Mouse (Mus musculus) heart, embryonic 12.5 days (tissue): ENCODE results near the gene Mex3a. TPM values are rescaled to one million over a fixed set of nuclear protein-coding genes. Genes with fewer than 3 reads are reported as not detected.

Experiments
- ATAC-seq: fragments of 200-750 bp; cut with Nextera tagmentation; 2 replicates; pipeline ENCODE4 v1.8.0; 2017; ENCODE audit warnings: moderate TSS enrichment, moderate library complexity; ENCODE audit not compliant: insufficient number of reproducible peaks, low FRiP score
- H3K27ac ChIP-seq: fragments of 300-500 bp; sonication (generic); 2 replicates; pipeline ENCODE4 v1.5.1; 2016; ENCODE audit warnings: mild to moderate bottlenecking, moderate library complexity; ENCODE audit not compliant: poor library complexity, severe bottlenecking
- H3K27me3 ChIP-seq: fragments of 300-500 bp; sonication (generic); replicated peaks from 2 replicates; pipeline ENCODE4 v1.6.1; 2016; ENCODE audit warnings: mild to moderate bottlenecking, moderate library complexity
- H3K36me3 ChIP-seq: fragments of 300-500 bp; sonication (generic); 2 replicates; pipeline ENCODE4 v1.6.1; 2016; ENCODE audit warnings: mild to moderate bottlenecking, moderate library complexity
- H3K4me1 ChIP-seq: fragments of 300-500 bp; sonication (generic); replicated peaks from 2 replicates; pipeline ENCODE4 v1.6.1; 2016; ENCODE audit warnings: mild to moderate bottlenecking
- H3K4me2 ChIP-seq: fragments of 300-500 bp; sonication (generic); 2 replicates; pipeline ENCODE4 v1.6.1; 2016; ENCODE audit warnings: mild to moderate bottlenecking, moderate library complexity
- H3K4me3 ChIP-seq: fragments of 300-500 bp; sonication (generic); 2 replicates; pipeline ENCODE4 v1.5.1; 2016; ENCODE audit warnings: mild to moderate bottlenecking
- H3K9ac ChIP-seq: fragments of 300-500 bp; sonication (generic); 2 replicates; pipeline ENCODE4 v1.6.1; 2016; ENCODE audit warnings: mild to moderate bottlenecking, moderate library complexity
- H3K9me3 ChIP-seq: fragments of 300-500 bp; sonication (generic); replicated peaks from 2 replicates; pipeline ENCODE4 v1.6.1; 2016; ENCODE audit warnings: mild to moderate bottlenecking, moderate library complexity
- WGBS: fragments of 180-500 bp; shearing (Covaris S2); methylation state at CpG from one replicate; pipeline ENCODE4 v1.1.7; 2016; 5-methylcytosine and 5-hydroxymethylcytosine counted together
- polyA plus RNA-seq: library from polyadenylated mRNA; unstranded; fragments of >200 nt; fragmentation: Nextera tagmentation; extraction: Ambion mirVana; gene quantifications from 2 replicates; pipeline ENCODE4 v1.2.1, GENCODE M21; 2016

Gene Mex3a
- polyA plus RNA-seq, 1 experiment from 2014 or later, result 11.8 TPM

GRCm38 (mm10) chr3:88551586-88551985, 19.4 kb downstream of the Mex3a start:
- ATAC-seq, result no peak
- H3K4me1 ChIP-seq, result peaks cover 27% of the 10 kb centered on the region
- H3K27ac ChIP-seq, result no peak overlapping the region
- peak overlapping the region; percentile 91 for H3K4me2 ChIP-seq
- H3K9me3 ChIP-seq, result no peaks in the 10 kb centered on the region
- peaks cover 11% of the 10 kb centered on the region for H3K36me3 ChIP-seq
- peak overlapping the region; percentile 84; the same call in 1 of the 2 replicates for H3K4me3 ChIP-seq
- peak overlapping the region; percentile 82; the same call in 1 of the 2 replicates for H3K9ac ChIP-seq
- 83% methylated on average over 4 of the region's 4 CpGs for WGBS
- H3K27me3 ChIP-seq, result no peaks in the 10 kb centered on the region

DNA sequence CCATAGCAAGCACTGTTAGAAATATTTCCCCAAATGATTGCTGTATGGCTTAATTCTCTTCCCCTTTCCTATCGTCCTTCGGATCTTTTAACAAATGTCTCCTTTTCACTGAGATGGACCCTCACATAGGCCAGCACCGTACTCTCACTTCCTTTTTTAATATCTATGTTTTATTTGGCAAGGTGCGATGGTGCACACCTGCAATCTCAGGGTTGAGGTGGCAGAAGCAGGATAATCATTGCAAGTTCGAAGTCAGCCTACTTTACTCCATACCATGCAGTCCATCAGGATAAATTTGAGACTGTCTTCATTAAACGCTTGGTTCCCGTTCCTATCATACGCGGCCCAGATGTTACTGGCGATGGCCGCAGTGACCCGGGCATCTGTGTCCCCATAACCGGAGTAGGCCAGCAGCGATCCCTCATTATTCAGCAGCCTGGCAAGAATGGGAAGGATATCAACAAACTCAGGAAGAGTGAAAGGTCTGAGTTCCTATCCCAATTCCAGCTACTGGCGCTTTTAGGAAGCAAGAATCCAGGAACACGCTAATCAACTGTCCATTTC, 20.0 kb downstream of the Mex3a start:
- Histone ChIP-seq H3K27me3 (no peaks in the 10 kb centered on the region), H3K9me3 (no peaks in the 10 kb centered on the region), H3K4me1 (peaks cover 27% of the 10 kb centered on the region), H3K4me3 (peak overlapping the region; percentile 84), H3K9ac (peak overlapping the region; percentile 82), H3K4me2 (peak overlapping the region; percentile 91), H3K36me3 (peaks cover 16% of the 10 kb centered on the region), H3K27ac (peak overlapping the region; percentile 96)
- ATAC-seq, result no peak
- WGBS, result 22% methylated on average over 16 of the region's 16 CpGs

GRCm38 (mm10) chr3:88552676-88553524, 20.7 kb downstream of the Mex3a start, which contains the start of gene Lamtor2:
Gene Lamtor2, minus strand, starts transcription at chr3:88553074.
- peaks cover 27% of the 10 kb centered on the region for H3K4me1 ChIP-seq
- H3K27me3 ChIP-seq, result no peaks in the 10 kb centered on the region
- H3K9me3 ChIP-seq, result no peaks in the 10 kb centered on the region
- peak within 1 kb of the TSS; percentile 91 for H3K4me2 ChIP-seq
- H3K4me3 ChIP-seq, result peak within 1 kb of the TSS; percentile 84
- WGBS, result under 1% methylated on average over 48 of the region's 48 CpGs
- ATAC-seq, result peak; percentile 90
- H3K36me3 ChIP-seq, result peaks cover 23% of the 10 kb centered on the region
- H3K27ac ChIP-seq, result peak within 1 kb of the TSS; percentile 96
- peak within 1 kb of the TSS; percentile 89 for H3K9ac ChIP-seq

DNA sequence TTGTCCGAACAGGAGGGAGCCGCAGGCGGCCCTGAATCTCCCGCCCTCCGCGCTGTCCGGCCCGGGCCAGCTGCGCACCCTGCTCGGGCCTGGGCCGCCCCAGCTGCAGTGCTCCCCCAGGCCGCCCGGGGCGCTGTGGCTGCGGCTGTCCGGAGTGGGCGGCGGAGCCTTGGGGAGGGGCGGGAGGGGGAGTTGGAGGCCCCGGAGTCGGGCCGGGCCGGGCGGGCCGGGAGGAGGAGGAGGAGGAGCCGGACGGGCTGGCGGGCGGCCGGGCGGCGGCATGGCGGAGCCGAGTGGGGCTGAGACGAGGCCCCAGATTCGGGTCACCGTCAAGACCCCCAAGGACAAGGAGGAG, 21.3 kb downstream of the Mex3a start, which contains the start of gene Ubqln4:
Ubqln4 (plus strand) TSS at position 234 of the 355 bp plus-strand sequence.
- Histone ChIP-seq H3K9me3 (no peaks in the 10 kb centered on the region), H3K27me3 (no peaks in the 10 kb centered on the region), H3K4me3 (peak within 1 kb of the TSS; percentile 84), H3K36me3 (peaks cover 29% of the 10 kb centered on the region), H3K27ac (peak within 1 kb of the TSS; percentile 96), H3K9ac (peak within 1 kb of the TSS; percentile 89), H3K4me2 (peak within 1 kb of the TSS; percentile 91), H3K4me1 (peaks cover 27% of the 10 kb centered on the region)
- ATAC-seq, result peak; percentile 90
- WGBS, result under 1% methylated on average over 29 of the region's 37 CpGs

GRCm38 (mm10) chr3:88553880-88554586, 21.8 kb downstream of the Mex3a start:
- ATAC-seq, result peak; percentile 48
- Histone ChIP-seq H3K9ac (peak overlapping the region; percentile 89), H3K9me3 (no peaks in the 10 kb centered on the region), H3K4me1 (peaks cover 27% of the 10 kb centered on the region), H3K4me3 (peak overlapping the region; percentile 84), H3K4me2 (peak overlapping the region; percentile 91), H3K36me3 (peaks cover 35% of the 10 kb centered on the region), H3K27ac (peak overlapping the region; percentile 96), H3K27me3 (no peaks in the 10 kb centered on the region)
- whole genome bisulfite sequencing, result 1% methylated on average over 40 of the region's 41 CpGs

DNA sequence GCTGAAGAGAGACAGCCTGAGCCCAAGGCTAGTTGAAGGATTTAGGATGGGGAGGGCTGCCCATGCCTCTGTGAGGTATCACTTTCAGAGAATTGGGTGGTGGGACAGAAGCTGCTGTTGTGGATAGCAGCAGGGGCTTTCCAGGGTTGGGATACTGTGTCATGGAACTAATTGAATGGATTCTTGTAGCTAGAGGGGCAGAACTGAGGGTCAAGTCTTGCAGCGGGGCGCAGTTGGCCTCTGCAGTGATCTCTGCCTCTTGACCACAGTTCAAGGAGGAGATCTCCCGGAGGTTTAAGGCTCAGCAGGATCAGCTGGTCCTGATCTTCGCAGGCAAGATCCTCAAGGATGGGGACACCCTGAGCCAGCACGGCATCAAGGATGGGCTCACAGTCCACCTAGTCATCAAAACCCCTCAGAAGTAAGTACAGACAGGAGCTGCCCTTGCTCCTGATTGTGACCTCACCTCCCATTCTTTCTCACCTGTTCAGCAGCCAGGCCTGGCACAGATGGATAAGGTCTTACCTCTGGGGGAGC, 22.9 kb downstream of the Mex3a start:
- Histone ChIP-seq H3K4me1 (peaks cover 27% of the 10 kb centered on the region), H3K27me3 (no peaks in the 10 kb centered on the region), H3K9me3 (no peaks in the 10 kb centered on the region), H3K27ac (no peak overlapping the region), H3K4me3 (0 out of 2 replicates have a peak overlapping the region, but pooled peaks have one; percentile 84), H3K36me3 (peaks cover 46% of the 10 kb centered on the region), H3K9ac (no peak overlapping the region; the same call in 1 of the 2 replicates), H3K4me2 (peak overlapping the region; percentile 91; the same call in 1 of the 2 replicates)
- no peak for ATAC-seq
- WGBS, result 89% methylated on average over 5 of the region's 5 CpGs

- Histone ChIP-seq H3K9ac (0 out of 2 replicates have a peak overlapping the region, but pooled peaks have one; percentile 32), H3K4me1 (peaks cover 27% of the 10 kb centered on the region), H3K4me3 (no peak overlapping the region), H3K9me3 (no peaks in the 10 kb centered on the region), H3K36me3 (peaks cover 52% of the 10 kb centered on the region), H3K4me2 (no peak overlapping the region), H3K27ac (no peak overlapping the region), H3K27me3 (no peaks in the 10 kb centered on the region)
- 95% methylated on average over 6 of the region's 6 CpGs for WGBS
- ATAC-seq, result no peak
Observed at GRCm38 (mm10) chr3:88555731-88556130, 23.5 kb downstream of the Mex3a start.

GRCm38 (mm10) chr3:88556616-88557015, 24.4 kb downstream of the Mex3a start:
- no peak for ATAC-seq
- Histone ChIP-seq H3K9ac (no peak overlapping the region), H3K4me2 (no peak overlapping the region), H3K4me3 (no peak overlapping the region), H3K4me1 (peaks cover 23% of the 10 kb centered on the region), H3K27me3 (no peaks in the 10 kb centered on the region), H3K27ac (no peak overlapping the region), H3K9me3 (no peaks in the 10 kb centered on the region), H3K36me3 (peaks cover 60% of the 10 kb centered on the region)
- 95% methylated on average over 8 of the region's 8 CpGs for WGBS

- H3K9ac ChIP-seq, result no peak overlapping the region
- 94% methylated on average over 9 of the region's 9 CpGs for WGBS
- no peak overlapping the region for H3K4me3 ChIP-seq
Observed at GRCm38 (mm10) chr3:88559596-88559995, 27.4 kb downstream of the Mex3a start.

DNA sequence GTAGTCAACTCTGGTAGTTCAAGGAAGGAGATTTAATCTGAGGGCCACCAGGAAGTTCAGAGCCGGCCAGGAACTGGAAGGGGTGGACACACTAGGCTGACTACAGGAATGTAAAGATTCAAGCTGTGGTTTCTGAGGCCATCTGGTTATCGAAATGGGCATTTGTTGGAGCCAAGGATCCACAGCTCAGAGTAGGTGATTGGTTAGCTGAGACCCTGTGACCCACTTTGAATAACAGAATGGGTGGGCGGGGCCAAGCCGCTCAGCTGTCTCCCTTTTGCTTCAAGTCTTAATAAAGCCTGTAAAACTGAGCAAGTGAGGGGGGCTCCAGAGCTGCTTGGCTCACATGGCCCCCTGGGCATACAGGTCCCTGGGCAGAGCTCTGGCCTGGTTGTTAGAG, 29.8 kb downstream of the Mex3a start:
- no peak overlapping the region for H3K4me2 ChIP-seq
- ATAC-seq, result no peak
- H3K4me3 ChIP-seq, result no peak overlapping the region
- H3K27ac ChIP-seq, result no peak overlapping the region
- H3K27me3 ChIP-seq, result no peaks in the 10 kb centered on the region
- WGBS, result 69% methylated on average over 4 of the region's 4 CpGs
- peaks cover 99% of the 10 kb centered on the region for H3K36me3 ChIP-seq
- peaks cover 4% of the 10 kb centered on the region; the same call in 1 of the 2 replicates for H3K4me1 ChIP-seq
- H3K9me3 ChIP-seq, result no peaks in the 10 kb centered on the region
- no peak overlapping the region for H3K9ac ChIP-seq

More at GRCm38 (mm10) chr3:88559596-88559995, 27.4 kb downstream of the Mex3a start:
- H3K27me3 ChIP-seq, result no peaks in the 10 kb centered on the region
- peaks cover 12% of the 10 kb centered on the region for H3K4me1 ChIP-seq
- peaks cover 90% of the 10 kb centered on the region for H3K36me3 ChIP-seq
- no peaks in the 10 kb centered on the region for H3K9me3 ChIP-seq
- H3K4me2 ChIP-seq, result no peak overlapping the region
- no peak overlapping the region for H3K27ac ChIP-seq
- no peak for ATAC-seq
